Mouse (Mus musculus): Measurements from ENCODE around the gene Ykt6. TPM values are rescaled to one million over a fixed set of nuclear protein-coding genes. Genes with fewer than 3 reads are reported as not detected.

Ykt6 gene
- polyA plus RNA-seq (2012; rRNA removed) = 96.0 and 102 TPM in 2 replicates

DNA sequence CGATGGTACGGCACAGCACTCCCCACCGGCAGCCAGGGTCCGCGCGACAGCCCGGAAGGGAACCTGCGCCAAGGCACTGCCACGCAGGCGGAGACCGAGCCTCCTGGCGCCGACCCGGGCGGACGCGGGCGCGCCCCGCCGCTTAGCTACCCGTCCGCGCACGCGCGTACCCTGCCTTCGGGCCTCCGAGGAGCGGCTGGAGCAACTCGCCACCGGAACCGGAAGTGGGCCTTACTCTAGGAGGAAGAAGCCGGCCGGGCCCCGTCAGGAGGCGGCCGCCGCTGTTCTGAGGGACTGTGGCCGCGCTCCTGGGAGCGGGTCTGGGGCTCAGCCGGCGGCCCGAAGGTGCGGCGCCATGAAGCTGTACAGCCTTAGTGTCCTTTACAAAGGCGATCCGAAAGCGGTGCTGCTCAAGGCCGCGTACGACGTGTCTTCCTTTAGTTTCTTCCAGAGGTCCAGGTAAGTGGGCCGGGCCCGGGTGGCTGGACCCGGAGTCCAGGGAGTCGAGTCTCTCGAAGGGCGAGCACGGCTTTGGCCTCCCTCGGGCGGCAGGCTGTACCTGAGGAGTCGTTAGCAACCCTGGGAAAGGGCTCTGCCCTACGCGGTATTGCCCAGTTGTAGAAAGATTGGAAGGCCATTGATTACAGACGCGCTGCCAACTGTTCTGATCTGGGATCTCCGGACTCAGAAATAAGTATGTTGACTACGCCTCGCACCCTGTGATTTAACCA is at the start of gene Ykt6:
Ykt6 (plus strand) TSS at position 148 of the 731 bp plus-strand sequence.

DNA sequence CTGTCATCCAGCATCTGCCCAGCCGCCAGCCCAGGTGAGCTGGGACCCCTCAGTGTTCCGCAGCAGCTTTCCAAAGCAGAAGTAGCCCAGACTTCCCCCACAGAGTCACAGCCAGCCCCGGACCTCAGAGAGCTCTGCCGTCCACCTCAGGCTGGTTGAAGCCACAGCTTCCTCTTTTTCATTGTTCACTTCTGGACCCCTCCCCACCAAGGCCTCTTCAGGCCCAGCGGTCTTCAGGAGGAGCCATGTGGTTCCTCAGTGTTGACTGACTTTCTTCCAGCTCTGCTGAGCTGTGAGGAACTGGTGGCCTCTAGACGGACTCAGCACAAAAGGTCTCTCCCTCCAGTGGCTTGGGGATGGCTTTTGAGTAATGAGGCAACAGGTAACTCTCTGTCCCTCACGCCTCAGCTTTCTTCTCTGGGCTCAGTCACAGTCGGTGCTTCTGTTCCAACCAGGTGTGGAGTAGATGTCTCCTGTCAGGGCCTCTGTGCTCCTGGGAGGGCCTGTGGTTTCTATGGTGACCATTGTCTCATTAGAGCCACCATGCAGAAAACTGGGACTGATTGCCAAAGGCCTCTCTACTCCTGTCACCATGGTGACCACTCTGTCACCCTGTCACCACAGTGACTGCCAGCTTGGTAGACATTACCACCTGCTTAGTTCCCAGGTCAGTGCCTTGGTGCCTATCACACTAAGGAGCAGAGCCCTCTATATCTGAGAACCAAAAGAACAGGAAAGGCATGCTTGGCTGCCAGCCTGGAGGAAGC is 5.7 kb upstream of the Ykt6 start, which contains the start of gene Gck:
Gck (minus strand) TSS at position 496 of the 767 bp plus-strand sequence.

Other genes with a start within 250 kb of the Ykt6 start
- 132 and 145 TPM in 2 replicates for gene Mrps24, start 240.0 kb upstream of the Ykt6 start, polyA plus RNA-seq (2012; rRNA removed)
- 18.5 and 18.8 TPM in 2 replicates for gene Urgcp, start 193.3 kb upstream of the Ykt6 start, polyA plus RNA-seq (2012; rRNA removed)
- gene Dbnl, start 167.2 kb upstream of the Ykt6 start, polyA plus RNA-seq (2012; rRNA removed) = 116 and 120 TPM in 2 replicates
- 0.75 and 10.4 TPM in 2 replicates for gene Pgam2, start 152.0 kb upstream of the Ykt6 start, polyA plus RNA-seq (2012; rRNA removed)
- 20.6 and 21.3 TPM in 2 replicates for gene Polm, start 117.7 kb upstream of the Ykt6 start, polyA plus RNA-seq (2012; rRNA removed)
- 17.5 and 33.2 TPM in 2 replicates for gene Aebp1, start 93.7 kb upstream of the Ykt6 start, polyA plus RNA-seq (2012; rRNA removed)
- 97.8 and 108 TPM in 2 replicates for gene Pold2, start 77.4 kb upstream of the Ykt6 start, polyA plus RNA-seq (2012; rRNA removed)
- 0.15 TPM in 1 of 2 replicates, not detected in the other for gene Myl7, start 56.9 kb upstream of the Ykt6 start, polyA plus RNA-seq (2012; rRNA removed)
- gene Gck, start 5.6 kb upstream of the Ykt6 start, polyA plus RNA-seq (2012; rRNA removed) = 3.5 and 3.7 TPM in 2 replicates
- gene Camk2b, start 110.7 kb downstream of the Ykt6 start, polyA plus RNA-seq (2012; rRNA removed) = 83.2 and 84.4 TPM in 2 replicates
- 0.25 and 0.27 TPM in 2 replicates for gene A730071L15Rik, start 244.3 kb downstream of the Ykt6 start, polyA plus RNA-seq (2012; rRNA removed)
- 64.4 TPM in 2 replicates for gene Nudcd3, start 244.7 kb downstream of the Ykt6 start, polyA plus RNA-seq (2012; rRNA removed)

Data from central nervous system, embryonic 14 days (tissue).